Mouse (Mus musculus): Measurements from ENCODE around the gene Gm11146. TPM values are rescaled to one million over a fixed set of nuclear protein-coding genes. Genes with fewer than 3 reads are reported as not detected.

Gm11146 gene
- not detected in 2 replicates for polyA plus RNA-seq (2012; rRNA removed)

DNA sequence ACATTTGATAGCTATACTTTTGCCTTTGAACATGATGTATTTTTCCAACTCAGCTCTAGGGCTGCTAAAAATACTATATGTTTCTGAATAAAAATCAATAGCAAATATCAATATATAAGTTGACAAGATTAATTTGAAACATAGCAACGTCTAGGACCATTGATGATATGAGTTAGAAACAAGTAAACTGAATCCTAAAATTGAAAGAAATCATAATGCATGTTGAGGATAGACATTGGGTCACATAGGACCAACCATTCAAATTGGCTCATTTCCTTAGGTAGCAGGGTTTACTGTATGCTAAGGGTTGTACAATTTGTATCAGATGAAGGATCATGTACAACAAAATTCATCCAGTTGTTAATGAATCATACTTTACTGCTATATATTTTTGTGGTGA, at the start of gene Gm11146:
Gene Gm11146, minus strand, starts transcription at position 101 of the 400 bp plus-strand sequence.

